ENCODE assay signal across 9 mouse cellular contexts in the genomic region with DNA sequence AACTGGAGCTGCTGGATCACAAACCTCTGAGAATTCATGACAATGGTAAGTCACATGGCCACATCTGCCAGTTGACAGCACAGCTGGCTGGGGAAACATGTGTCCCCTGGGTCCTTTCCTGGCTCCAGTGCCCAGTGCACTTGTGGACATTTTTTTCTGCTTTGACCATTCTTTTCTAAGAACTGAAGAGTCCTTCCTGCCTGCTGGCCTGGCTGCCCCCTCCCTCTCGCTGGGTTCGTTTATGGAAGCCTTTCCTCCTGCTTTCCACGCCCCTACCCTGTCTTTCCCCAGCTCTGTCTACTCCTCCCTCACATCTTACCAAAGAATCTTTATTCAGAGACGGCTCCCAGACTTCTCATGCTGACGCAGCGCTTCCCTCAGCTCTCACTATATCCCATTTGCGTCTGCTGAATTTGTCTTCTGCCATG. TPM values are rescaled to one million over a fixed set of nuclear protein-coding genes. Genes with fewer than 3 reads are reported as not detected.
A peak's percentile ranks its signal among the peaks of the same experiment; 100 is the strongest.
DNase-seq lines count a peak whose midpoint lies in the region; ATAC-seq and TF ChIP-seq lines count a peak whose summit lies in the region.
"Had no signal": no experiment of that assay in that cellular context is flagged by ENCODE, and none has a peak within 500 bp of the region (broad histone marks: within the 10 kb centered on the region; RNA-seq: fewer than 3 reads in every experiment).

No protein-coding gene starts in this region.

- no peaks in the 10 kb centered on the region for H3K36me3 ChIP-seq in embryonic facial prominence, embryonic 11.5 days (replicated peaks; ENCODE audit: control insufficient read depth, insufficient read depth, low read depth, low read length)
- no peaks in the 10 kb centered on the region for H3K36me3 ChIP-seq in embryonic facial prominence, embryonic 10.5 days (replicated peaks)
- H3K36me3 ChIP-seq in lung, postnatal 0 days (ENCODE audit: insufficient read depth, low read length) = no peaks in the 10 kb centered on the region

- H3K9ac ChIP-seq in embryonic facial prominence, embryonic 11.5 days (replicated peaks; ENCODE audit: low read length) = no peak overlapping the region
- H3K9ac ChIP-seq in lung, postnatal 0 days (replicated peaks; ENCODE audit: low read depth) = no peak overlapping the region

- intact Hi-C loops in left cerebral cortex, adult 2 months (cut with DNase I) = no loop called here

- H3K27ac ChIP-seq in embryonic facial prominence, embryonic 11.5 days (replicated peaks; ENCODE audit: low read depth, low read length) = no peak overlapping the region
- H3K27ac ChIP-seq in embryonic facial prominence, embryonic 10.5 days (replicated peaks) = no peak overlapping the region
- H3K27ac ChIP-seq in lung, postnatal 0 days (ENCODE audit: low read length) = no peak overlapping the region
- H3K27ac ChIP-seq in left cerebral cortex, adult 2 months = no peak overlapping the region

- H3K27me3 ChIP-seq in embryonic facial prominence, embryonic 11.5 days (ENCODE audit: control insufficient read depth, insufficient read depth, low read length) = no peaks in the 10 kb centered on the region
- no peaks in the 10 kb centered on the region for H3K27me3 ChIP-seq in embryonic facial prominence, embryonic 10.5 days (replicated peaks; ENCODE audit: low read depth, poor library complexity, severe bottlenecking)
- no peaks in the 10 kb centered on the region for H3K27me3 ChIP-seq in lung, postnatal 0 days (replicated peaks; ENCODE audit: insufficient read depth, low read length)
- H3K27me3 ChIP-seq: CH12.LX had no signal

- no peak for ATAC-seq in embryonic facial prominence, embryonic 11.5 days (replicated peaks; ENCODE audit: insufficient number of reproducible peaks, low FRiP score, low TSS enrichment, low read depth)
- peak; percentile 75 for ATAC-seq in lung, postnatal 0 days
- no peak for ATAC-seq in megakaryocyte, adult 5-6 weeks (ENCODE audit: poor library complexity, severe bottlenecking)

- no peaks in the 10 kb centered on the region for H3K9me3 ChIP-seq in embryonic facial prominence, embryonic 11.5 days (replicated peaks; ENCODE audit: control insufficient read depth, low read length)
- 0 out of 2 replicates have a peak, but pooled peaks cover 2% of the 10 kb centered on the region for H3K9me3 ChIP-seq in embryonic facial prominence, embryonic 10.5 days
- H3K9me3 ChIP-seq in lung, postnatal 0 days (ENCODE audit: low read length) = no peaks in the 10 kb centered on the region

- no peak overlapping the region for H3K4me2 ChIP-seq in embryonic facial prominence, embryonic 11.5 days (ENCODE audit: low read depth, low read length)
- no peak overlapping the region for H3K4me2 ChIP-seq in lung, postnatal 0 days (replicated peaks; ENCODE audit: low read depth, low read length)

- H3K4me3 ChIP-seq in embryonic facial prominence, embryonic 11.5 days (ENCODE audit: low read depth, low read length) = no peak overlapping the region
- H3K4me3 ChIP-seq in embryonic facial prominence, embryonic 10.5 days = no peak overlapping the region
- no peak overlapping the region for H3K4me3 ChIP-seq in lung, postnatal 0 days (ENCODE audit: low read depth, low read length)
- H3K4me3 ChIP-seq in lung, adult 2 months (replicated peaks; ENCODE audit: extremely low read depth, low read depth, low read length) = no peak overlapping the region
- H3K4me3 ChIP-seq in left cerebral cortex, adult 2 months = no peak overlapping the region

- TF ChIP-seq CTCF in lung, postnatal 0 days (IDR thresholded peaks at IDR 0.05) = no peak
- no peak for TF ChIP-seq CTCF in lung, adult 2 months (IDR thresholded peaks at IDR 0.05; ENCODE audit: insufficient read depth, low read length)
- no peak for TF ChIP-seq CTCF in left cerebral cortex, adult 2 months (IDR thresholded peaks at IDR 0.05)

- TF ChIP-seq EP300 in lung, postnatal 0 days (IDR thresholded peaks at IDR 0.05) = no peak

- no peaks in the 10 kb centered on the region for H3K4me1 ChIP-seq in embryonic facial prominence, embryonic 11.5 days (ENCODE audit: control insufficient read depth, insufficient read depth, low read length)
- H3K4me1 ChIP-seq in embryonic facial prominence, embryonic 10.5 days = peaks cover 5% of the 10 kb centered on the region; the same call in 1 of the 2 replicates
- no peaks in the 10 kb centered on the region for H3K4me1 ChIP-seq in lung, postnatal 0 days (ENCODE audit: insufficient read depth, low read depth, low read length)
- H3K4me1 ChIP-seq in lung, adult 2 months (ENCODE audit: control insufficient read depth, insufficient read depth, low read length) = no peaks in the 10 kb centered on the region

- WGBS in embryonic facial prominence, embryonic 11.5 days = 50% methylated on average over 7 of the region's 7 CpGs
- 51% methylated on average over 7 of the region's 7 CpGs for WGBS in embryonic facial prominence, embryonic 10.5 days
- 32% methylated on average over 7 of the region's 7 CpGs for WGBS in lung, postnatal 0 days
- 31% methylated on average over 7 of the region's 7 CpGs for WGBS in lung, adult 2 months

- peak; percentile 1 for DNase-seq in embryonic facial prominence, embryonic 11.5 days (ENCODE audit: low spot score)
- DNase-seq in embryonic facial prominence, embryonic 10.5 days (ENCODE audit: low spot score) = no peak
- DNase-seq in lung, postnatal 0 days (ENCODE audit: low spot score) = peak; percentile 81
- DNase-seq in lung, adult 2 months = no peak
- peak; percentile 54 to 68 for DNase-seq in heart, adult 9 months (ENCODE audit: low spot score in 2 of 2)
- peak; percentile 48 to 68 for DNase-seq in lung, postnatal 4 days
- DNase-seq in left cerebral cortex, adult 2 months (ENCODE audit: extremely low spot score in 1 of 2, low spot score in 2 of 2) = no peak

- TF ChIP-seq POLR2A in lung, adult 2 months (IDR thresholded peaks at IDR 0.05; ENCODE audit: borderline replicate concordance, extremely low read depth, low read depth, low read length) = no peak

RNA-seq across cellular contexts. Expression of a gene that starts 40.8 kb away (rescaled TPM):
- 65.3 and 66.5 TPM in 2 replicates for polyA plus RNA-seq in embryonic facial prominence, embryonic 11.5 days (2014; fragmentation: Nextera tagmentation; extraction: Ambion mirVana)
- polyA plus RNA-seq in embryonic facial prominence, embryonic 10.5 days (2016; fragmentation: Nextera tagmentation; extraction: Ambion mirVana) = 54.9 and 60.2 TPM in 2 replicates
- 119 TPM in 2 replicates for polyA plus RNA-seq in lung, postnatal 0 days (2015; fragmentation: Nextera tagmentation; extraction: Ambion mirVana)
- polyA plus RNA-seq in lung, adult 2 months (2012; rRNA removed) = 157 and 282 TPM in 2 replicates
- total RNA-seq in megakaryocyte, adult 5-6 weeks (2015) = 5.8 and 11.9 TPM in 2 replicates
- 8.7 and 11.8 TPM in 2 replicates for total RNA-seq in megakaryocyte, adult 5-6 weeks (2017)
- total RNA-seq in left cerebral cortex, adult 2 months (2021) = 10 to 100 TPM; 81.9 to 84.4 TPM

RNA-seq across cellular contexts. Expression of a gene that starts 41.2 kb away (rescaled TPM):
- 2.9 and 3.4 TPM in 2 replicates for polyA plus RNA-seq in embryonic facial prominence, embryonic 11.5 days (2014; fragmentation: Nextera tagmentation; extraction: Ambion mirVana)
- 2.8 and 3.3 TPM in 2 replicates for polyA plus RNA-seq in embryonic facial prominence, embryonic 10.5 days (2016; fragmentation: Nextera tagmentation; extraction: Ambion mirVana)
- polyA plus RNA-seq in lung, postnatal 0 days (2015; fragmentation: Nextera tagmentation; extraction: Ambion mirVana) = 6.8 and 7.0 TPM in 2 replicates
- polyA plus RNA-seq in lung, adult 2 months (2012; rRNA removed) = 0.96 and 1.2 TPM in 2 replicates
- 3.6 and 6.2 TPM in 2 replicates for total RNA-seq in megakaryocyte, adult 5-6 weeks (2015)
- 16.2 and 24.5 TPM in 2 replicates for total RNA-seq in megakaryocyte, adult 5-6 weeks (2017)
- total RNA-seq in left cerebral cortex, adult 2 months (2021) = 1 to 10 TPM; 6.9 to 7.3 TPM

Comparison
In these comparisons a context has a peak if more than half of its experiments do, and no peak if none do; other contexts are left out.
1. DNase-seq: peak in embryonic facial prominence, embryonic 11.5 days (single experiment), lung, postnatal 0 days (single experiment), heart, adult 9 months (2 of 2) and lung, postnatal 4 days (2 of 2); none in embryonic facial prominence, embryonic 10.5 days (single experiment), lung, adult 2 months (single experiment) and left cerebral cortex, adult 2 months (0 of 2).